Mouse (Mus musculus): Measurements from ENCODE around the gene Rnaseh2a.

DNA sequence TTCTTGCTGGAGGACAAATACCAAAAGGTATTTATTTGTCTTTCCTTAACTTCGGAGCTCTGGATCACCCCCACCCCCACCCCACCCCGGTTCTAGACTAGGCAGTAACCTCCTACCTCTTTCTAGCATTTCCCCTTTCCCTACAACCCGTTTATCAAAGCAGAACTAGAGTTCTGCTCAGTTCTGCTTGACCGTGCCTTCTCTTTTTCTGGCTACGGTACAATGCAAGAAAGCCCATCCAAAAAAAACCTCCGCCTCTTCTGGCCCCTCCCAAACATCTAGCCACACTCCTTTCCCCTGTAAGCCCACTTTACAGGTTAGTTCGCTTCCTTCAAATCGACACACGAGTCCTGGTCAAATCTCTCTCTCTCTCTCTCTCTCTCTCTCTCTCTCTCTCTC lies 56.1 kb downstream of the Rnaseh2a start:
- TF ChIP-seq POLR2A (IDR thresholded peaks at IDR 0.05; ENCODE audit: low read depth, low read length) (no peak), CTCF (IDR thresholded peaks at IDR 0.05; ENCODE audit: borderline replicate concordance, insufficient read depth, low read length) (no peak)

Data from embryonic fibroblast, embryonic 13.5 days (primary cell).